Mouse (Mus musculus): ENCODE results near the gene Gm11060.

Gene Gm11060

GRCm38 (mm10) chr2:105091718-105092117 lies at the start of gene Gm11060:
Gene Gm11060, plus strand, starts transcription at chr2:105092018.
- no peak for DNase-seq (ENCODE audit: low spot score)

- DNase-seq (ENCODE audit: low spot score) = no peak
These were observed 48.7 kb upstream of the Gm11060 start for GRCm38 (mm10) chr2:105043152-105043551.

- DNase-seq (ENCODE audit: low spot score) = no peak
These were observed 43.5 kb upstream of the Gm11060 start for GRCm38 (mm10) chr2:105048301-105048700.

- DNase-seq (ENCODE audit: low spot score) = no peak
These were observed 36.3 kb upstream of the Gm11060 start for GRCm38 (mm10) chr2:105055529-105055928.

- no peak for DNase-seq (ENCODE audit: low spot score)
These were observed 33.2 kb upstream of the Gm11060 start for GRCm38 (mm10) chr2:105058577-105059116.

GRCm38 (mm10) chr2:105062741-105063372 lies 29.0 kb upstream of the Gm11060 start:
- DNase-seq (ENCODE audit: low spot score) = no peak

- no peak for DNase-seq (ENCODE audit: low spot score)
These were observed 19.3 kb upstream of the Gm11060 start for GRCm38 (mm10) chr2:105072496-105072895.

GRCm38 (mm10) chr2:105074196-105074595 lies 17.6 kb upstream of the Gm11060 start:
- DNase-seq (ENCODE audit: low spot score) = no peak

GRCm38 (mm10) chr2:105075809-105076208 lies 16.0 kb upstream of the Gm11060 start:
- no peak for DNase-seq (ENCODE audit: low spot score)

GRCm38 (mm10) chr2:105077151-105077550 lies 14.7 kb upstream of the Gm11060 start:
- no peak for DNase-seq (ENCODE audit: low spot score)

GRCm38 (mm10) chr2:105082256-105082790 lies 9.5 kb upstream of the Gm11060 start:
- no peak for DNase-seq (ENCODE audit: low spot score)

GRCm38 (mm10) chr2:105084035-105084434 lies 7.8 kb upstream of the Gm11060 start:
- DNase-seq (ENCODE audit: low spot score) = no peak

GRCm38 (mm10) chr2:105086081-105086480 lies 5.7 kb upstream of the Gm11060 start:
- DNase-seq (ENCODE audit: low spot score) = no peak

- DNase-seq (ENCODE audit: low spot score) = no peak
These were observed 3.8 kb upstream of the Gm11060 start for GRCm38 (mm10) chr2:105088005-105088404.

- no peak for DNase-seq (ENCODE audit: low spot score)
These were observed 2.7 kb upstream of the Gm11060 start for GRCm38 (mm10) chr2:105089083-105089482.

GRCm38 (mm10) chr2:105089581-105090508 lies 2.0 kb upstream of the Gm11060 start:
- no peak for DNase-seq (ENCODE audit: low spot score)

- DNase-seq (ENCODE audit: low spot score) = no peak
These were observed 827 bp upstream of the Gm11060 start for GRCm38 (mm10) chr2:105090991-105091390.

- no peak for DNase-seq (ENCODE audit: low spot score)
These were observed 5.6 kb downstream of the Gm11060 start for GRCm38 (mm10) chr2:105097294-105097953.

GRCm38 (mm10) chr2:105099410-105099809 lies 7.6 kb downstream of the Gm11060 start:
- DNase-seq (ENCODE audit: low spot score) = no peak

GRCm38 (mm10) chr2:105100541-105100940 lies 8.7 kb downstream of the Gm11060 start:
- no peak for DNase-seq (ENCODE audit: low spot score)

GRCm38 (mm10) chr2:105108703-105109158 lies 16.9 kb downstream of the Gm11060 start:
- DNase-seq (ENCODE audit: low spot score) = peak; percentile 56

- DNase-seq (ENCODE audit: low spot score) = no peak
These were observed 22.3 kb downstream of the Gm11060 start for GRCm38 (mm10) chr2:105114074-105114473.
